Mouse (Mus musculus) layer of hippocampus, postnatal 14 days (tissue): ENCODE measurements around the gene Hcn2. TPM values are rescaled to one million over a fixed set of nuclear protein-coding genes. Genes with fewer than 3 reads are reported as not detected.
A peak's percentile ranks its signal among the peaks of the same experiment; 100 is the strongest.
"Not testable (repeated sequence)": the region's sequence is repeated elsewhere in the genome, so short reads cannot be mapped to it uniquely, and the experiment has no call there.

Source experiments
- DNase-seq, 2 experiments: peaks; one replicate each; pipeline ENCODE4 v3.0.0; 2021 to 2022; ENCODE audit warnings: low spot score in 2 of 2, mixed read lengths in 1 of 2
- total RNA-seq, 2 experiments: library from RNA; stranded (reverse); gene quantifications; 2 replicates each; pipeline ENCODE4 v1.2.3; 2021

Gene Hcn2
- total RNA-seq, 2 experiments from 2014 or later, result 89.2 to 96.6 TPM

DNA sequence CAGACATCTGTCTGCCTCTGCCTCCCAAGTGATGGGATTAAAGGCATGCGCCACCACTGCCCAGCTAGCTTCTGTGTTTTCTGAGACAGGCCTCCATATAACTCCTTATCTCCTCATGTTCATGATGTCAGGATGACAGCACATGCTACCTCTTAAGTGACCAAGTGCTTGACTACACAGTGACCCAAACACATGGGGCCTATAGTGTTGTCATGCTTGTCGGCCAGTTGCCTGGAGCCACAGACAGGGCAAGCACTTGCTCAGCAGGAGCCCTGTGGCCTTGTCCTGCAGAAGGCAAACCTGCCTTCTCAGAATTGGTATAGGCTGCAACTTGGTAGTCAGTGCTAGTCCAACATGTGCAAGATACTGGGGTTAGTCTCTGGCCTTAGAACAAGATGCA is 30.2 kb upstream of the Hcn2 start:
- DNase-seq, result no peak

DNA sequence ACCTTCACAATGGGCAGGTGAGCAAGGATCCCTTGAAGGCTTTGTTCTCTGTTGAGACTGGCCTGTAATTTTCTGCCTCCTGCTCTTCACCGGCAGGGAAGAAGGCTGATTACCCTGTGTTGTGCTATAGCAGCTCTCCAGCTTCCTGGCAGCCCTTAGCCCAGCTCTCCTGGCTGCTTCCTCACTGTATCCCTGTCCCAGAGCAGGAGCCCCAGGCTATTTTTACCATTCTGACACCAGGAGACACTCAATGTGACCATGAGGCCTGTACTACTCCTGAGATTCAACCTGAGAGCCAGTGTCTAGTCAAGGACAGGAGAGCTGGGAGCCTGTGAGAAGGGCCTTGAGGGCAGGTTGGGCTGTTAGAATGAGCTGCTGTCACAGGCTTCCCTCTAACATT is 29.7 kb upstream of the Hcn2 start:
- DNase-seq, result no peak

DNA sequence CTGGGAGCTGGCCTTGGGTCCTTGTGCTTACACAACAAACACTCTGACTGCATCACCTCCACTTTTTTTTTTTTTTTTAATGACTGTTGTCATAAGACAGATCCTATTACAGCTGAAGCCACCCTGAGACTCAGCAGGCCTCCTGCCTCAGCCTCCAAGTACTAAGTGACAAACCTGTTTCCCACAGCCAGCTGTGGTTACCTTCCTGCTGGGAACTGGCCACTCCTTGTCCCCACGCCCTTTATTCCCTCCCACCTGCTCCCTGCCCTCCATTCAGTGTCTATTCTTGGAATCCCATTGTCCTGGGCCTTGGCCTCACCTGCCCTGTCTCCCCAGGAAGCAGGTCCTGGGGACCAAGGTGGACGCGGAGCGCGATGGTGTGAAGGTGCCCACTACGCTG is 28.9 kb upstream of the Hcn2 start:
- DNase-seq, result no peak

DNA sequence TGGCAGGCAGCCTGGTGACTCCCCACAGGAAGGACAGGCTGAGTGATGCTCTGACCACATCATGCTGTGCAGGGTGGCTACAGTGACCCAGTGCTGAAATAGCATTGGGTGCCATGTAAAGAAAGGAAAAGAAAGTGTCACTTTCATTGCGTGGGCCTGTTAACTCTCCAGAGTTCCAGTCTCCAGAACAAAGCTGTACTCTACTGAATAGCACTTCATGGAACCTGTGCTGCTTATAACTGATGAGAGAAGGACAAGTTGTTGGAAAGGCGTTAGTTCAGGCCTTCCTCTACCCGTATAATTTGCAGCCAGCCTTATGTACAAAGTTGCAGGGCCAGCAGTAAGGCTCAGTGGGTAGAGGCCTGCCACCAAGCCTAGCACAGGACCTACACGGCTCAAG is 27.7 kb upstream of the Hcn2 start, which contains the start of gene Gzmm:
TSS of gene Gzmm (plus strand) at position 301 of the 400 bp plus-strand sequence.
- DNase-seq, result no peak

DNA sequence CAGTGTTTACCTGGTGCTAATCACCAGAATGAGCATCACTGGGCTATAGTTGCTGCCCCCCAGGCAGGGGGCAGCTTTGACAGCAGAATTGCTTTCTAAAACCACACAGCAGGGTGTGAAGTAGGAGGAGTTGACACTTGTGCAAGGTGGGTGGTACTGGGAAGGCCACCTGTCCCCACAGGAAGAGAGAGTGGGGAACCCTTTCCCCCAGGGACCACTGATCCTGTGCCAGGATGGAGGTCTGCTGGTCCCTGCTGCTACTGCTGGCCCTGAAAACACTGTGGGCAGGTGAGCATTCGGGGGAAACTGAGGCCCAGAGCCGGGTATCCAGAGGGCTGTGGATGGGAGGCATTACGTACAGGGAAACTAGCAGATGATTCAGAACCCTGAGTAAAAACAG is 27.3 kb upstream of the Hcn2 start:
- no peak for DNase-seq

DNA sequence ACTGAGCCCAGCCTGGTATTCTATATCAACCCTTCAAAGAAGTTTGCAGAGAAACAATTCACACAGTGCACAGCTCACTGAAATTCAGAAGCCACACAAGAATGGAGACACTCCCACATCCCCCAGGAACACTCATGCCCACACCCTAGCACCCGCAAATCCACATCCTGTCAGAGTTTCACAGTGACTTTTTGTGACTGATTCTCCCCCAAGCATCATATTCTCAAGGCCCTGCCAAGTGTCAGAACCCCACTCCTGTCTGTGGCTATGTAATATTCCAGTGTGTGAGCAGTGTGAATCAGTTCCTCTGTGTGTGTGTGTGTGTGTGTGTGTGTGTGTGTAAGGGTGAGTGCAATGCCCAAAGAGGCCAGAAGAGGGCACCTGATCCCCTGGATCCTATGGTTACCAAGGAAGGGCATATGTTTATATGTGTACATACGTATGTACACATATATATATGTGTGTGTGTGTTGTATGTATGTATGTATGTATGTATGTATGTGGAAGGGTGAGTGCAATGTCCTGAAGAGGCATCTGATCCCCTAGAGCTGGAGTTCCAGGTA is 24.4 kb upstream of the Hcn2 start:
- DNase-seq, result no peak

DNA sequence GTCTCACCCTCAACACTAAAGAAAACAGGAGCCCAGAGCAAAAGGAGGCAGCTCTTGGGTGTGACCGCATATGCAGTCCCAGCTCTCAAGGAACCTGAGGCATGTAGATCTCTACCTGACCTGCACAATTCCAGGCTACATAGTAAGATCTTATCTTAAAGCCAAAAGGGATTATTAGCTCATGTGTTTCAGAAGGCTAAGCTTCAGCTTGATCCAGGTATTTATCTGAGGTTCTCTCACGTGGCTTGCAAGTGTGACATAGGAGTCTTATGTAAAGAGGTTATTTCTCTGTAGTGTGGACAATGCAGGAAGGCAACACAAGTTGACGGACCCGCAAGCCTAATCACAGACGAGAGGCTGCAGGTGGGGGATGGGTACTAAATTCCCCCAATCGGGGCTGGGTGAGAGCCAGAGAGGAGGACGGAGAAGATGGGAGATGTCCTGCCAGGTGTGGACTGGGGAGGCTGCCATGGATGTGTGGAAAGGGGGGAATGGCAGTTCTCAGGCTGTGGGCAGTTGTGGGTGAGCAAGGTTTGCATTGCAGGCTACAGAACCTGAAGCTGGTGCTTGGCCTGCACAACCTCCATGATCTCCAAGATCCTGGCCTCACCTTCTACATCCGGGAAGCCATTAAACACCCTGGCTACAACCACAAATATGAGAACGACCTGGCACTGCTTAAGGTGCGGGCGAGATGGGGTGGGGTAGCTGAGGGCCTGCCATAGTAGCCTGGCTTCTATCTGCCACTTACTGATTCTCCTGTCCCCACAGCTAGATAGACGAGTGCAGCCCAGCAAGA is 22.7 kb upstream of the Hcn2 start:
- DNase-seq, result no peak

DNA sequence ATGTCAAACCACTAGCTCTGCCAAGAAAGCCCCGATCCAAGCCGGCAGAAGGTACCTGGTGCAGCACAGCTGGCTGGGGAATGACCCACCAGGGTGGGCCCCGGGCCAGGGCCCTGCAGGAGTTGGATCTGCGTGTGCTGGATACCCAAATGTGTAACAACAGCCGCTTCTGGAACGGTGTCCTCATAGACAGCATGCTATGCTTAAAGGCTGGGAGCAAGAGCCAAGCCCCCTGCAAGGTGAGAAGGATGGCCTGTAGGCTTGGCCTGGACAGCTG is 22.1 kb upstream of the Hcn2 start:
- DNase-seq, result no peak

DNA sequence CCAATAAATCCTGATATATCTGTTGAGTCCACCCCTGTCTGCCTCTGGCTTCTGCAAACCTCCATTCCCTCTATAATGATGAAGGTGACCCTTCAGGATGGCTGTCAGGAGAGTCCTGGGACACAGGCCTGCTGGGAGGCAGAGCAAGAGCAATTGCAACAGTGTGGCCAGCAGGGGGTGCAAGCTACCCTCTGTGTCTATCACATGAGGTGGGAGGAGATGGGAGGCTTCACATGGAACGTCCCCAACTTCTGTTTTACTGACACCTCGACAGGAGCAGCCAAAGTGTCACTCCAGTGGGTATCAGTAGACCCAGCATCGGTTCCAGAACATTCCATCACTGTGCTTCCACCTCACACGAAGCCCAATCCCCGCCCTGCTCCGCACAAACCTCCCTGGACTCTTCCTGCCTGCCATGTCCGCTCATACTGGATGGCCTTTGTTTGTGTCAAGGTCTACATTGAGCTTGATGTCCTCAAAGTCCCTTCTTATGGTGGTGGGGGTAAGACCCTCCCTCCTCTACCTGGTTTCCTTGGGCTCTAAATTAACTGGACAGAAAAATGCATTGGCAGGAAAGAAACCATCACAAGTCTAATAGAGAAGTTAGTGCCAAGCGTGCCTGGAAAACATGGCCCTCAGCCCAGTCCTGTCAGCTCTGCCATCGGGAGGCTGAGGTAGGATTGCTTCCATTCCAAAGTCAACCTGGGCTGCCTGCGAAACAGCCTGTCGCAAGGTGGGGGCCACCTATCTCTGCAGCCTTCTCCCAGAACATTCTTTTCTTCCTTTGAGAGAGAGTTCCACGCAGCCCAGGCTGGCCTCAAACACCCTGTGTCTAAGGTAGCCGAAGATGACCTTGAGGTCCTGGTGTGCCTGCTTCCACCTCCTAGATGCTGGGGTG is 21.0 kb upstream of the Hcn2 start:
- DNase-seq, result peak in 1 of 2 experiments; percentile 76

DNA sequence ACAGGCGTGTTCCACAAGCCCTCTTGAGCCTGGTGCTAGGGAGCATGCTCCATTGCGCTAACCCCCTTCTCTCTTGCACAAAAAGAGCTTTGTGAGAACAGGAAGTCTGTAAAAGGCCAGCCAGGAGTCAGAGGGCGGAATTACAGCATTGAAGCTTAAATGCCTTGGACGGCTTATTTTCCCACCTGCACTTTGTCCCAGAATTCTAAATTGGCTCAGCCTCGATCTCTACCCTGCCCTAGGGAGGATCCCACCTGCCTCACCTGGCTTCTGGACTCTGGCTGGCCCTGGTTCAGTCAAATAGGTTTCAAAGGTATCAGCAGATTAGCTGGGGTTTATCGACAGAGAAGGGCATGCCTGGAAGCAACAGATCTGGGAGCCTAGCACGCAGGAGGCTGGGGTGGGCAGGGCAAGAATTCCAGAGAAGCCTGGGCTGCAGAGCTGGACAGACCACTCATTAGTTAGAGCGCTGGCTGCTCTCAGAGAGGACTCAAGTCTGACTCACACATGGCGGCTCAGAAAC is 20.2 kb upstream of the Hcn2 start:
- no peak for DNase-seq

DNA sequence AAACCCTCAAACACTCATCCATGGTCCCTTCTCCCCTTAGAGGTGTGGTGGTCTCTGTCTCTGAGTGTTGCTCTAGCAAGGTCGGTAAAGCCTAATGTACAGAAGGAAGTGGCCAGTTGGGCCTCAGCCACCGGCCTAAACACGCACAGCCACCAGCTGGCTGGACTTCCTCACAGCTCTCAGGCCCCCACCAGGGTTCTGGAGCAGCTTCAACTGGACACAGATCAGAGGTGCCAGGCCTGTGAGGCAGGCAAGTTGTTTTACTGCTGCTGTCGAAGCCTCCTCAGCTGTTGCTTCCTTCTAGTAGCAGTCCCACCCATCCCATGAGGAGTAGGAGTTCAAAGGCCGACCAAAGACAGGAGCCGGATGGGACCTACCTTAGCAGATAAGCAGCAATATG is 18.5 kb upstream of the Hcn2 start:
- no peak for DNase-seq

DNA sequence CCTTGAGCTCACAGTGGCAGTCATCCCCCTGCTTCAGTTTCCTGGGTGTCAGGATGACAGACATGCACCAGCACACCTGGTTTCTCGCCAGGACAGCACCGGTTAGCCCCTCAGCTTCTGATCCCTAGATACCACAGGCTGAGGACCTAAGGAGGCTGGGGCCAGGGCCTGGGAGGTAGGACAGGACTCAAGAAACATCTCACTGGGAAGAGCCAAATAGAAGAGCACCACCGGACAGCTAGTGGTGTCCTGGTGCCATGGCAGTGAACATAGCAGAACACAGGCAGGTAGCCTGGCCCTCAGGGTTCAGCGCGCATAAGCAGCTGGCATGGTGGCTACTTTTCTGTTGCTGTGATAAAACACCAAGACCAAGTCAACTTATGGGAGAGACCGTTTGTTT is 18.0 kb upstream of the Hcn2 start:
- DNase-seq, result no peak

DNA sequence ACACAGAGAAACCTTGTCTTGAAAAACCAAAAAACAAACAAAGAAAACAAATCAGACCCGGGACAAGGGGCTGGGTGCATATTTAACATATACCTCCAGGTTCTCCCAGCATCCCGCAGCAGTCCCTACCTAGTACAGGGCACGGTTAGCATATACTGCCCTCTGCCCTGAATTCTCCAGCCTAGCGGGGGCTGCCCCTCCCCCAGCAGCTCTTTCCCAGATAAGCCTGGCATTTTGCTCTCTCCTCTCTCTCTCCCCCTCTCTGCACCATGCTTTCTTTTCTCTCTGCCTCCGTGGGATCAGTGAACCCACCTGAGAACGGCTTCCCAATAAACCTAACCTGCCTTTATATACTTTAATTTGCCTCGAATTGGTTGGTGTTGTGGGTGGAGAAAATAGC is 15.8 kb upstream of the Hcn2 start:
- DNase-seq, result no peak

DNA sequence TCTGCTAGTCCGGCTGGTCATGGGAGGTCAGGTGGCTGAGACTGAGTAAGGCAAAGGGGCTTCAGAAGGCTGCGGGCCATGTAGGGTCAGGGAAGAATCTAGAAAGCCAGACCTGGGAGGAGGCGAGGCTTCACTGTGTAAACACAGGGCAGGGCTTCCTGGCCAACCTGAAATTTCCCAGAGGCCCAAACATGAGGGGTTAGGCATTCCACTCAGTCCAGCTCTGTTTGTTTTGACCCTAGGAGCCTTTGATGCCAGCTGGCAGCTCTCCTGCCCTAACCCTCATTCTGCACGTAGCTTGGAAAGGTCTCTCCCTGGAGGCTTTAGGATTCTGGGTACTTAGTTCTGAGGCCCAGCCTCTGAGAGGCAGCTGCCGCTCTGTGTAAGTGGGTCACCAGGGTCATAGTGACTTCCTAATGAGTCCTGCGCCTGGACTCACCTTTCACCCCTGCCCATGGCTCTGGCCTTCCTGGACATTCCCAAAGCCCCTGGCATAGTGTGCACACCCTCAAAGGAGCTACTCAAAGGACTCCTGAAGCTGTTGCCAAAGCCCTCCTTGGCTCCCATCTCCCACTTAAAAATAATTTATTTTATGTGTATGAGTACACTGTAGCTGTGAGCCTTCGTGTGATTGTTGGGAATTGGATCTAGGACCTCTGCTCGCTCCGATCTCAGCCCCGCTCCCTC is 14.8 kb upstream of the Hcn2 start:
- DNase-seq, result no peak

DNA sequence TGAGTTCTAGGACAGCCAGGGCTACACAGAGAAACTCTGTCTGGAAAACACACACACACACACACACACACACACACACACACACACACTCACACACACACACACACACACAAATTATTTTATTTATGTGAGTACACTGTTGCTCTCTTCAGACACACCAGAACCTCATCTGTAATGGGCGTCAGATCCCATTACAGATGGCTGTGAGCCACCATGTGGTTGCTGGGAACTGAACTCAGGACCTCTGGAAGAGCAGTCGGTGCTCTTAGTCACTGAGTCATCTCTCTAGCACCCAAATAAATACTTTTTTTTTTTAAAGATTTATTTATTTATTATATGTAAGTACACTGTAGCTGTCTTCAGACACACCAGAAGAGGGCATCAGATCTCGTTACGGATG is 13.5 kb upstream of the Hcn2 start:
- not testable (repeated sequence) for DNase-seq

DNA sequence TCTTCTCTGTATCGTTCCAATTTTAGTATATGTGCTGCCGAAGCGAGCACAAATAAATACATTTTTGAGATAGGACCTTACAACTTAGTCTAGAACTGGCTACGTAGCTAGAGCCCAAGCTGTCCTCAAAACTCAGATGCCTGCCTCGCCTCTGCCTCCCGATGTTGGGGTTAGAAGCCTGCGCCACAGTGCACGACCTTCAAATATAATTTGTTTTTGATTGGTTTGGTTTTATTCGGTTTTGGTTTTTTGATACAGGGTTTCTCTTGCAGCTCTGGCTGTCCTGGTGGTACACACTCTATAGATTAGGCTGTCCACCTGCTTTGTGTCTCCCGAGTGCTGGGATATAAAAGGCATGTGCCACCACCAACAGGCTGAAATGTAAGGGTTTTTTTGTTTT is 12.9 kb upstream of the Hcn2 start:
- no peak for DNase-seq

DNA sequence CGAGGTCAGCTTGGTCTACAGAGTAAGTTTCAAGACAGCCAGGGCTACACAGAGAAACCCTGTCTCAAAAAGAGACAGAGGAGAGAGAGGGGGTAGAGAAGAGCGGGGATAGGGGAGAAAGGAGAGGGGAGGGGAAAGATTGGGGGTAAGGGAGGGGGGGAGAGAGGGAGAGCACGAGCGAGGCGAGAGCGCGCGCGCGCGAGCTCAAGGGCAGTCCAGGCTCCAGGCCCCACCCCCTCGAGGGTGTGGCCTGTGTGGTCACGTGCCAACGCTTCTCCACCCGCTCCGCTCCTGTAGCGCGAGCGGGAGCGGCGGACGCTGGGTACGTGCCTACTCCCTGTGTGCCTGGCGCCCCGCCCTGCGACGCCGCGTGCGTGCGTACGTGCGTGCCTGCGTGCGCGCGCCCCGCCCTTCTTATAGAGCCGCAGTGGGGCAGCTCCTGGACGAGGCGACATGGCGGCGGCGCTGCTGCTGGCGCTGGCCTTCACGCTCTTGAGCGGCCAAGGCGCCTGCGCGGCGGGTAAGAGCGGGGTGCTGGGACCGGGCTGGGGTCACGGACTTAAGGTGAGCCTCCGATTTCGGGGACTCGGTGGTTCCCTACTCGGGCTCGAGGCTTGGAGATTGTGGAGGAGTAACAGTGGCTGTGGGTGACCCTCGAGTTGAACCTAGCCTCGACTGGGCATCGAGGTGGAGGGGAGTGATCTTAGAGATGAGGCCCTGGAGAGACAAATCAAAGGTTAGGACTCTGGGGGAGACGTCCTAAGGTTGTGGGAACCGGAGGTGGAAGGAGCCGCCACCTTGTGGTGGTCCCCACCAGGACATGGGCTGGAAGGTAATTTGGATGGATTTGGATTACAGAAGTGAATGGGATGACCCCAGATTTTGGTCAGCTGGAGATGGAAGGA is 12.1 kb upstream of the Hcn2 start, which contains the start of gene Bsg:
TSS of gene Bsg (plus strand) at position 427 of the 905 bp plus-strand sequence.
- DNase-seq, result peak; percentile 97 to 99

DNA sequence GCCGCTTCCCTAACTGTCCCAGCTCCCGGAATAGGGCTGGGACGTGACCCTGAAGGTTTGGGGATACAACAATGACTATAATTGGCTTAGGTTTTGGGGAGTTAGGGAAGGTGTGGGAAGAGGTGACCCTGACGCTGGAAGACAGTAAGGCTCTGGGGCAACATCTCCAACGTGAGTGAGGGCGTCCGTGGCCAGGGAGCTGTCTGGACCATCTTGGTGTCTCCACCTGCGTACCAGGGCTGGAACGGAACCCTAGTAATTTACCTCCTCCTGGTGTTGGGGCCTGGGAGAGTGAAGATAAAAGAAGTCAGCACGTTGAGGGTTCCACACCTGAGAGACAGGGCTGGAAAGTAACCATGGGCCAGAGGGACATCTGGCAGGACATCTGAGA is 11.5 kb upstream of the Hcn2 start:
- DNase-seq, result no peak

DNA sequence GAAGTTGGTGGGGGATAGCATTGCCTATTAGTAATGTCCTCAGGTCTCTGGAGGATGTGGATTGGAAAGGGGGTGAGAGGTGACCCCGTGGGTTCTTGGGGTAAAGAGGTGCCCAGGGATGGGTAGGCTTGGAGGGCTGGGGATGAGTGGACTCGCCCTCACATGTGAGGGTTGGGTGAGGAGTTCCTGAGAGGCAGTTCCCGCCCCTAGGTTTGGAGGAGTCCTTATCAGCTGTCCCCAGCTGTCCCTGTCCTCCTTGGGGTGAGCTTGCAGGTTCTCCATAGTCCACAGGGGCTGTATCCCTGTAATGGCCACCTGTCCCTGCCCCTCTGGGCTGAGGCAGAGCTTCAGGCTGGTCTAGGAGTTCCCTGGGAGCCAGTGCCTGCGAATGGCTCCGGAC is 10.5 kb upstream of the Hcn2 start:
- DNase-seq, result no peak

DNA sequence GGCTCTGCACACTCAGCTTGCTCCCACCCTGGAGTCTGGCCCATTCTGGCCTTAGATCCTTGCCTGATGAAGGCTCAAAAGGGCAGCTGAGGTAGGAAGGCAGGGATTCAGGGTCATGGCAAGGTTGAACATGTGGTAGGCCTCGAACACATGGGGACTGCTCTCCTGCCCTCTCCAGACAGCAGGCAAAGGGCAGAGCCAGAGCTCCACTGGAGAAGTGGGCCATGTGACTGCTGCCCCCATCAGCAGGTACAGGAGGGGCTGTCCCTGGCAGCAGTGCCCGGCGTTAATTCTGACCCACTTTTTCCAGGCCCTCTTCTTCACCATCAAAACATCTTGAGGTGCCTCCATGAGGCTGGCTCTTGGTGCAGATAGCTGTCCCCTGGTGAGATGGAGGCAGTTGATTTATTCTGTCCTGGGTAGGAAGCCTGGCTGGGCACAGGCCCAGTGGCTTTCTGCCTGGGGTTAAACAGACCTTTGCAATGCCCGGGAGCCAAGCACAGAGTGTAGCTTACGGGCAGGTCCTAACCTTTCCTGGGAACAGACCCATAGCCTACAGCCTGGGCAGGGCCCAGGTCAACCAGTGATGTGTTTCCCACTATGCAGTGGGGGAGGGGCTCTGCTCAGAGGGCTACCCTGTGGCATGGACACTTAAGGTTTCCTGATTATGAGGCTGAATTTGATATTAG is 9.9 kb upstream of the Hcn2 start:
- DNase-seq, result no peak
